Mouse (Mus musculus) adrenal gland, postnatal 10 days (tissue): ENCODE measurements around the gene Krtap9-5. TPM values are rescaled to one million over a fixed set of nuclear protein-coding genes. Genes with fewer than 3 reads are reported as not detected.

Experiments used
- total RNA-seq, 2 experiments: library from RNA; stranded (reverse); gene quantifications; 2 replicates each; pipeline ENCODE4 v1.2.3; 2021

Gene Krtap9-5
- total RNA-seq, 2 experiments from 2014 or later: not detected

Other genes with a start within 250 kb of the Krtap9-5 start
- not detected for gene Gm14180, start 214.2 kb upstream of the Krtap9-5 start, total RNA-seq
- gene Gm11595, start 175.6 kb upstream of the Krtap9-5 start, total RNA-seq: not detected
- not detected for gene Krtap4-8, start 167.8 kb upstream of the Krtap9-5 start, total RNA-seq
- not detected for gene Krtap4-9, start 163.3 kb upstream of the Krtap9-5 start, total RNA-seq
- not detected for gene Gm11596, start 155.0 kb upstream of the Krtap9-5 start, total RNA-seq
- gene Gm11569, start 149.5 kb upstream of the Krtap9-5 start, total RNA-seq: not detected
- not detected for gene Gm11554, start 144.0 kb upstream of the Krtap9-5 start, total RNA-seq
- gene Krtap4-13, start 138.6 kb upstream of the Krtap9-5 start, total RNA-seq: not detected
- not detected for gene Gm11564, start 132.8 kb upstream of the Krtap9-5 start, total RNA-seq
- not detected for gene 2300003K06Rik, start 110.4 kb upstream of the Krtap9-5 start, total RNA-seq
- not detected for gene Krtap4-16, start 96.9 kb upstream of the Krtap9-5 start, total RNA-seq
- not detected for gene Gm11568, start 90.6 kb upstream of the Krtap9-5 start, total RNA-seq
- not detected for gene Gm11559, start 84.0 kb upstream of the Krtap9-5 start, total RNA-seq
- not detected for gene Krtap9-1, start 75.1 kb upstream of the Krtap9-5 start, total RNA-seq
- gene Gm11567, start 69.3 kb upstream of the Krtap9-5 start, total RNA-seq: not detected
- gene Krtap31-1, start 40.6 kb upstream of the Krtap9-5 start, total RNA-seq: not detected
- gene Gm11565, start 33.7 kb upstream of the Krtap9-5 start, total RNA-seq: not detected
- gene Krtap31-2, start 12.2 kb upstream of the Krtap9-5 start, total RNA-seq: not detected
- not detected for gene Krtap29-1, start 30.6 kb downstream of the Krtap9-5 start, total RNA-seq
- gene Krtap16-1, start 38.1 kb downstream of the Krtap9-5 start, total RNA-seq: not detected
- gene Krtap17-1, start 45.5 kb downstream of the Krtap9-5 start, total RNA-seq: not detected
- not detected for gene Krt33a, start 67.7 kb downstream of the Krtap9-5 start, total RNA-seq
- not detected for gene Krt33b, start 81.4 kb downstream of the Krtap9-5 start, total RNA-seq
- gene Krt34, start 93.1 kb downstream of the Krtap9-5 start, total RNA-seq: not detected
- gene Krt31, start 102.1 kb downstream of the Krtap9-5 start, total RNA-seq: not detected
- gene Krt32, start 139.8 kb downstream of the Krtap9-5 start, total RNA-seq: not detected
- gene Krt35, start 147.8 kb downstream of the Krtap9-5 start, total RNA-seq: not detected
- gene Krt36, start 157.2 kb downstream of the Krtap9-5 start, total RNA-seq: under 1 TPM; 0.21 to 0.51 TPM
- gene Krt13, start 173.1 kb downstream of the Krtap9-5 start, total RNA-seq: not detected
- not detected for gene Krt15, start 187.5 kb downstream of the Krtap9-5 start, total RNA-seq
- gene Krt19, start 200.2 kb downstream of the Krtap9-5 start, total RNA-seq: 10 to 100 TPM in 1 of 2 experiments, 1 to 10 TPM in 1; 9.5 to 11.0 TPM
- gene Krt9, start 244.8 kb downstream of the Krtap9-5 start, total RNA-seq: under 1 TPM in 1 of 2 experiments, not detected in 1; 0.21 TPM